Mouse (Mus musculus) kidney, postnatal 0 days (tissue): ENCODE results near the gene Enkd1. TPM values are rescaled to one million over a fixed set of nuclear protein-coding genes. Genes with fewer than 3 reads are reported as not detected.

Experiments
- ATAC-seq: fragments of 200-750 bp; cut with Nextera tagmentation; replicated peaks from 2 replicates; pipeline ENCODE4 v1.8.0; 2017; ENCODE audit warnings: low read depth, moderate number of reproducible peaks, moderate TSS enrichment, moderate library complexity; ENCODE audit not compliant: low FRiP score
- DNase-seq: peaks from one replicate; pipeline ENCODE4 v3.0.0-alpha.2; 2016; ENCODE audit warnings: low spot score
- H3K27ac ChIP-seq: fragments of 300-500 bp; sonication (generic); 2 replicates; pipeline ENCODE4 v1.5.1; 2014; ENCODE audit warnings: mild to moderate bottlenecking
- H3K27me3 ChIP-seq: fragments of 300-500 bp; sonication (generic); 2 replicates; pipeline ENCODE4 v1.6.1; 2014; ENCODE audit warnings: low read length, mixed read lengths; ENCODE audit not compliant: insufficient read depth
- H3K36me3 ChIP-seq: fragments of 300-500 bp; sonication (generic); 2 replicates; pipeline ENCODE4 v1.6.1; 2014; ENCODE audit warnings: low read length, mixed read lengths; ENCODE audit not compliant: insufficient read depth
- H3K4me1 ChIP-seq: fragments of 300-500 bp; sonication (generic); replicated peaks from 2 replicates; pipeline ENCODE4 v1.6.1; 2014; ENCODE audit warnings: antibody characterized with exemption, low read length, mixed read lengths; ENCODE audit not compliant: insufficient read depth
- H3K4me2 ChIP-seq: fragments of 300-500 bp; sonication (generic); 2 replicates; pipeline ENCODE4 v1.6.1; 2014; ENCODE audit warnings: mild to moderate bottlenecking, low read length, moderate library complexity, mixed read lengths
- H3K4me3 ChIP-seq: fragments of 300-500 bp; sonication (generic); replicated peaks from 2 replicates; pipeline ENCODE4 v1.5.1; 2014; ENCODE audit warnings: low read depth, low read length
- H3K9ac ChIP-seq: fragments of 300-500 bp; sonication (generic); 2 replicates; pipeline ENCODE4 v1.6.1; 2014; ENCODE audit warnings: low read depth, low read length
- H3K9me3 ChIP-seq: fragments of 300-500 bp; sonication (generic); replicated peaks from 2 replicates; pipeline ENCODE4 v1.6.1; 2016; ENCODE audit warnings: low read length, inconsistent platforms, mixed read lengths
- CTCF ChIP-seq: IDR thresholded peaks from 2 replicates; pipeline ENCODE4 v1.5.1; 2016; ENCODE audit warnings: antibody characterized with exemption, low read depth, mild to moderate bottlenecking, moderate library complexity
- WGBS: fragments of 180-500 bp; shearing (Covaris S2); extraction: QIAGEN DNeasy Blood & Tissue Kit; methylation state at CpG from one replicate; pipeline ENCODE4 v1.1.7; 2014; 5-methylcytosine and 5-hydroxymethylcytosine counted together
- polyA plus RNA-seq: library from polyadenylated mRNA; unstranded; fragments of >200 nt; fragmentation: Nextera tagmentation; extraction: Ambion mirVana; gene quantifications from 2 replicates; pipeline ENCODE4 v1.2.1, GENCODE M21; 2015

The Enkd1 gene
- polyA plus RNA-seq, 1 experiment from 2014 or later = 14.6 TPM

GRCm38 (mm10) chr8:105732186-105732585 is 24.2 kb upstream of the Enkd1 start:
- no peaks in the 10 kb centered on the region for H3K4me1 ChIP-seq
- H3K9ac ChIP-seq = no peak overlapping the region
- H3K27ac ChIP-seq = no peak overlapping the region
- H3K36me3 ChIP-seq = no peaks in the 10 kb centered on the region
- no peak for ATAC-seq
- H3K4me2 ChIP-seq = no peak overlapping the region
- no peaks in the 10 kb centered on the region for H3K9me3 ChIP-seq
- 56% methylated on average over 5 of the region's 5 CpGs for WGBS
- DNase-seq = no peak
- no peak overlapping the region for H3K4me3 ChIP-seq
- TF ChIP-seq CTCF = no peak
- no peaks in the 10 kb centered on the region for H3K27me3 ChIP-seq

DNA sequence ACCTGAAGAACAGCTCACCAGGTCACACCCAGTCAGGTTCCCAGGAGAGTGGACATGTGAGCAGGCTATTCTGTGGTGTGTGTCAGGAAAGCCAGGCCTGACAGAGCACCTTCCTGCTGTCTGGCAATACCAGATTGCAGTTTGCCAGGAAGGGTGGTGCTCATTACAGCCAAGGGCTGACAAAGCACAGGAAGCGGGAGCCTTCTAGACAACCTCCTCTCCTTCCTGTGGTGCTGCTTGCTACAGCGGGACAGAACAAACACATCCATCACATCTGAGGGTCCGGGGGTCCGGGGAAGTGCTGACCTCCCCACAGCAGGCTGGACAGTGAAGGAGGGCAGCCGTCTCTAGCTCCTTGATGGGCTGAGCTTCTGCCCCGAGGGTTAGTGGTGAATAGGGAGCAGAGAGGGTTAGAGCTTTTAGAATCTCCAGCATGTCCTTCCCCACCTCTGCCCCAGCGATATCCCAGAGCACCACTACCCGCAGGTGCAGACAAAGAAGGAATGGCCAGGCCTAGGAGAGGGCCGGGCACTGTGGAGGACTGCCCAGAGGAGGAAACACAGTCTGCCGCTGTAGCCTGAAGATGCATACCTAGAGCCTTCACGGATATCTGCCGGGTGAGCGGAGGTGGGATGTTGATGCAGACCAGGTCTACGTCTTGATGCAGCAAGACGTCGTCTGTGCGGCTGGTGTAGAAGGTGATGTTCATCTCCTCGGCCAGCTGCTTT is 19.6 kb upstream of the Enkd1 start:
- Histone ChIP-seq H3K36me3 (peaks cover 8% of the 10 kb centered on the region; the same call in 1 of the 2 replicates), H3K27ac (peak overlapping the region; percentile 50), H3K4me1 (0 out of 2 replicates have a peak, but pooled peaks cover 4% of the 10 kb centered on the region), H3K4me2 (no peak overlapping the region), H3K9ac (no peak overlapping the region), H3K9me3 (no peaks in the 10 kb centered on the region), H3K27me3 (no peaks in the 10 kb centered on the region), H3K4me3 (no peak overlapping the region)
- WGBS = 73% methylated on average over 18 of the region's 18 CpGs
- ATAC-seq = peak; percentile 49; the same call in 1 of the 2 replicates
- peak; percentile 57 for DNase-seq
- no peak for TF ChIP-seq CTCF

DNA sequence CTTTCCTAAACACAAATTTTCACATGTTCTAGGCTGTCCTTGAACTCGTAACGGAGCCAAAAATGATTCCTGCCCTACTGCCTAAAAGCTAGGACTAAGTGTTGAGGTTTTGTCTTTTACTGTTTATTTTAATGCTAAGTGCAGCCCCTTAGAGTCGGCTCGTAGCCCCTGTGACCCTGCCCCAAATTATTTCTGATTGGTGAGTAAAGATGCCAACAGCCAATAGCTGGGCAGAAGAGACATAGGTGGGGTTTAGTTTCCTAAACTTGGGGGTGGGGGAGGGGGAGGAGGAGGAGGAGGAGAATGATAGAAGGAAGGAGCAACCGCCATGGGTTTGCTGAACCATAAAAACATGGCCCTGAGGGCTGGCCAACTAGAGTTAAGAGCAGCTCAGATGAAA is 17.7 kb upstream of the Enkd1 start:
- no peak overlapping the region for H3K27ac ChIP-seq
- WGBS = 69% methylated on average over 5 of the region's 5 CpGs
- H3K9ac ChIP-seq = no peak overlapping the region
- ATAC-seq (no peak), DNase-seq (no peak)
- no peaks in the 10 kb centered on the region for H3K27me3 ChIP-seq
- 0 out of 2 replicates have a peak, but pooled peaks cover 4% of the 10 kb centered on the region for H3K4me1 ChIP-seq
- no peak overlapping the region for H3K4me2 ChIP-seq
- H3K36me3 ChIP-seq = peaks cover 10% of the 10 kb centered on the region; the same call in 1 of the 2 replicates
- TF ChIP-seq CTCF = no peak
- H3K9me3 ChIP-seq = no peaks in the 10 kb centered on the region
- H3K4me3 ChIP-seq = no peak overlapping the region

DNA sequence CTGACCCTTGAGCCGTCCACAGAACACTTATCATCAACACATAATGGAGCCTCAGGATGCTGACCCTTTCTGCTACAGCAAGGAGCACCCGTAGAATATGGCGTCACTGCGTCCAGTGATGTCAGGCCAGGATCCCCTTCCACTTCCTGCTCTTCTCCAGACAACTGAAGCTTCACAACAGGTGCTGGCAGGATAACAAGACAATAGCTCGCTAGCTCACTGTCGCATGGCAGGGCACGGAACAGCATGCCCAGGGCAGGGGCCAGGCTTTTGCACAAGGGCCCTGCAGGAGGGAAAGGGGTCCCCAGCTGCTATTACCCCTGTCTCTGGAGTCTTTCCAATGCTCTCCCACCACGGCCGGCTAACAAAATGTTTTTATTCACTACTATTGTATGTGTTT is 14.9 kb upstream of the Enkd1 start:
- H3K27me3 ChIP-seq = no peaks in the 10 kb centered on the region
- H3K36me3 ChIP-seq = peaks cover 10% of the 10 kb centered on the region; the same call in 1 of the 2 replicates
- H3K27ac ChIP-seq = no peak overlapping the region
- no peaks in the 10 kb centered on the region for H3K9me3 ChIP-seq
- H3K4me1 ChIP-seq = 0 out of 2 replicates have a peak, but pooled peaks cover 4% of the 10 kb centered on the region
- ATAC-seq (no peak), DNase-seq (no peak)
- no peak for TF ChIP-seq CTCF
- H3K4me2 ChIP-seq = no peak overlapping the region
- 88% methylated on average over 9 of the region's 9 CpGs for WGBS
- no peak overlapping the region for H3K9ac ChIP-seq
- H3K4me3 ChIP-seq = no peak overlapping the region

DNA sequence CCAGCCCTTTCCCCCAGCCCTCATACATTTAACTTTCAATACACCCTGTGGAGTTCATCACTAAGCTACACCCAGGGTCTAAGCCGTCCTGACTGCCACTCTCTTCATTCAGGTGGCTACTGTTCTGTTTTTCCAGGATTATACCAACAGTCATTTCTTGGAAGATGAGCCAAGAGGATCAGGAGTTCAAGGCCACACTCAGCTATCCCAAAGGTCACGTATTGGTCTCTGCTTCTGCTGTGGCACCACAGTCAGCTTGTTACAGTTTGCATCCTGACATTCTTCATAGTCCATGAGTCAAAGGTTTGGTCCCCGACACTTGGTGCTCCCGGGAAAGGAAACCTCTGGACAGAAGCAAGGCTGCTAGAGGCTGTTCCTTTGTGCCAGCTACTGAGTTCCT is 11.6 kb upstream of the Enkd1 start:
- TF ChIP-seq CTCF = no peak
- no peak for DNase-seq
- Histone ChIP-seq H3K27me3 (no peaks in the 10 kb centered on the region), H3K9ac (no peak overlapping the region), H3K27ac (no peak overlapping the region), H3K36me3 (0 out of 2 replicates have a peak, but pooled peaks cover 10% of the 10 kb centered on the region), H3K4me1 (no peaks in the 10 kb centered on the region), H3K4me3 (no peak overlapping the region), H3K4me2 (no peak overlapping the region), H3K9me3 (no peaks in the 10 kb centered on the region)
- no peak for ATAC-seq
- 81% methylated on average over 4 of the region's 4 CpGs for WGBS

GRCm38 (mm10) chr8:105716302-105716945 is 8.4 kb upstream of the Enkd1 start:
- no peak overlapping the region for H3K9ac ChIP-seq
- no peak for DNase-seq

More at GRCm38 (mm10) chr8:105716302-105716945, 8.4 kb upstream of the Enkd1 start:
- Histone ChIP-seq H3K27me3 (no peaks in the 10 kb centered on the region), H3K27ac (no peak overlapping the region), H3K36me3 (0 out of 2 replicates have a peak, but pooled peaks cover 10% of the 10 kb centered on the region), H3K4me1 (no peaks in the 10 kb centered on the region), H3K4me3 (no peak overlapping the region), H3K4me2 (no peak overlapping the region), H3K9me3 (no peaks in the 10 kb centered on the region)
- no peak for ATAC-seq
- peak; percentile 19; the same call in 1 of the 2 replicates for TF ChIP-seq CTCF
- WGBS = 93% methylated on average over 15 of the region's 15 CpGs
